Mouse (Mus musculus): Measurements from ENCODE around the gene Defb13.
"Not testable (repeated sequence)": the region's sequence is repeated elsewhere in the genome, so short reads cannot be mapped to it uniquely, and the experiment has no call there.

DNA sequence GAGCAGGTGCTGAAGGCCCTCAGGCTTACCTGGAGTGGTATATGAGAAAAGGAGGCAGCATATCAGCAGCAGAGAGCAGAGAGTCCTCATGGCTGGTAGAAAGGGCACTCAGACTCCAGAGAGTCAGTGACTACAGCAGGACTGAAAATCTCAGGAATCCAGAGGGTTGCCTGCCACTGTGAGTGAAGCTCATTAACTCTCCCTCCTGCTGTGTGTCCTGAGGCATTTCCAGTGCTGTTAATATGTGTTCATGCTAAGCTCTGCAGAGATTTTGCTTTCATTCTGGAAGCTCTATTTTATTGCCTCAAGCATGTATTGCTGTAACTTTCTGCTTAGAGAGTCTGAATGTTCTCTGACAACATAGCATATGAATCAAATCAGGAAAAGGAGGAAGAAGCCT is 40.3 kb upstream of the Defb13 start, which contains the start of gene Defb11:
- TF ChIP-seq CTCF, EP300 (IDR thresholded peaks at IDR 0.05; ENCODE audit: low read depth): not testable (repeated sequence)
